Comparison of ENCODE assay signal across 8 mouse cellular contexts in genomic region chr8:109691769-109692168, GRCm38 (mm10). TPM values are rescaled to one million over a fixed set of nuclear protein-coding genes. Genes with fewer than 3 reads are reported as not detected.
A peak's percentile ranks its signal among the peaks of the same experiment; 100 is the strongest.
DNase-seq lines count a peak whose midpoint lies in the region; ATAC-seq and TF ChIP-seq lines count a peak whose summit lies in the region.

No protein-coding gene starts in this region.

- intact Hi-C loops in gastrocnemius, adult 2 months (cut with DNase I) = no loop called here
- intact Hi-C loops in gastrocnemius, postnatal 36 days (cut with DNase I) = loop anchor here (2.0 kb wide), 1 partner anchor 15 kb away; no protein-coding TSS in a partner anchor

- WGBS in hindbrain, embryonic 11.5 days = 65% methylated on average over 5 of the region's 5 CpGs

- no peak overlapping the region; the same call in 1 of the 2 replicates for H3K27ac ChIP-seq in gastrocnemius, adult 2 months
- H3K27ac ChIP-seq in cortical plate, adult 2 months (ENCODE audit: insufficient read depth, low read length) = no peak overlapping the region
- no peak overlapping the region for H3K27ac ChIP-seq in hindbrain, embryonic 11.5 days (ENCODE audit: low read depth, low read length)

- peak overlapping the region; percentile 96 for H3K4me3 ChIP-seq in gastrocnemius, adult 2 months
- H3K4me3 ChIP-seq in cortical plate, adult 2 months (ENCODE audit: insufficient read depth, low read length) = peak overlapping the region; percentile 89
- H3K4me3 ChIP-seq in hindbrain, embryonic 11.5 days (ENCODE audit: low read depth, low read length) = peak overlapping the region; percentile 99

- H3K9ac ChIP-seq in hindbrain, embryonic 11.5 days (ENCODE audit: low read depth, low read length) = peak overlapping the region; percentile 97

- no peaks in the 10 kb centered on the region for H3K27me3 ChIP-seq in hindbrain, embryonic 11.5 days (ENCODE audit: control insufficient read depth, insufficient read depth, low read length)

- TF ChIP-seq CTCF in gastrocnemius, adult 2 months (IDR thresholded peaks at IDR 0.05) = no peak
- 0 out of 2 replicates have a peak, but pooled peaks have one; percentile 2 for TF ChIP-seq CTCF in cortical plate, adult 2 months (IDR thresholded peaks at IDR 0.05; ENCODE audit: extremely low read depth, insufficient read depth, low read length)

- DNase-seq in gastrocnemius, adult 2 months = no peak
- DNase-seq in gastrocnemius, postnatal 36 days = no peak
- peak; percentile 68 for DNase-seq in CD4-positive, CD25-positive, alpha-beta regulatory T cell, adult 2 months (ENCODE audit: low read depth, low spot score)
- peak; percentile 51 for DNase-seq in hindbrain, embryonic 11.5 days (ENCODE audit: low spot score)
- DNase-seq in gastrocnemius, adult 8-10 months (ENCODE audit: low spot score in 2 of 2) = no peak
- no peak for DNase-seq in layer of hippocampus, postnatal 14 days (ENCODE audit: low spot score in 2 of 2)

- peak overlapping the region; percentile 47 for H3K4me2 ChIP-seq in hindbrain, embryonic 11.5 days (replicated peaks; ENCODE audit: low read depth, low read length)

- no peaks in the 10 kb centered on the region for H3K36me3 ChIP-seq in hindbrain, embryonic 11.5 days (ENCODE audit: control insufficient read depth, insufficient read depth, low read length)

- TF ChIP-seq POLR2A in cortical plate, adult 2 months (IDR thresholded peaks at IDR 0.05; ENCODE audit: extremely low read depth, insufficient read depth, low read length) = no peak; the same call in 1 of the 2 replicates

- H3K4me1 ChIP-seq in cortical plate, adult 2 months (ENCODE audit: control insufficient read depth, insufficient read depth, low read length) = peaks cover 11% of the 10 kb centered on the region
- no peaks in the 10 kb centered on the region; the same call in 1 of the 2 replicates for H3K4me1 ChIP-seq in hindbrain, embryonic 11.5 days (replicated peaks; ENCODE audit: control insufficient read depth, insufficient read depth, low read length)

- ATAC-seq in hindbrain, embryonic 11.5 days (ENCODE audit: low FRiP score) = no peak
- peak; percentile 61 for ATAC-seq in megakaryocyte-erythroid progenitor cell, adult 5-6 weeks (replicated peaks; ENCODE audit: low FRiP score, low TSS enrichment, poor library complexity, severe bottlenecking)

- H3K9me3 ChIP-seq in hindbrain, embryonic 11.5 days (ENCODE audit: control insufficient read depth, low read length) = no peaks in the 10 kb centered on the region

RNA-seq across cellular contexts. Expression of gene Ist1, which starts 1.3 kb away (rescaled TPM):
- 10 to 100 TPM; 31.6 to 34.1 TPM for total RNA-seq in gastrocnemius, adult 2 months (2021)
- 10 to 100 TPM; 25.4 to 31.4 TPM for total RNA-seq in gastrocnemius, postnatal 36 days (2021)
- polyA plus RNA-seq in cortical plate, adult 2 months (2012; rRNA removed) = 88.1 and 88.9 TPM in 2 replicates
- polyA plus RNA-seq in hindbrain, embryonic 11.5 days (2014; fragmentation: Nextera tagmentation; extraction: Ambion mirVana) = 199 TPM in 2 replicates
- 71.2 and 72.9 TPM in 2 replicates for total RNA-seq in megakaryocyte-erythroid progenitor cell, adult 5-6 weeks (2014; fragmentation: Nextera tagmentation)
- total RNA-seq in megakaryocyte-erythroid progenitor cell, adult 5-6 weeks (2017) = 80.7 and 86.8 TPM in 2 replicates
- 10 to 100 TPM; 24.8 to 31.4 (median 29.5) TPM for total RNA-seq in gastrocnemius, adult 8-10 months (2022)
- total RNA-seq in layer of hippocampus, postnatal 14 days (2021) = 10 to 100 TPM; 86.1 to 97.9 TPM

RNA-seq across cellular contexts. Expression of gene Zfp821, which starts 13.6 kb away (rescaled TPM):
- 1 to 10 TPM; 5.8 to 6.0 TPM for total RNA-seq in gastrocnemius, adult 2 months (2021)
- 1 to 10 TPM; 4.3 to 5.9 TPM for total RNA-seq in gastrocnemius, postnatal 36 days (2021)
- polyA plus RNA-seq in cortical plate, adult 2 months (2012; rRNA removed) = 47.6 and 56.1 TPM in 2 replicates
- 53.0 and 59.1 TPM in 2 replicates for polyA plus RNA-seq in hindbrain, embryonic 11.5 days (2014; fragmentation: Nextera tagmentation; extraction: Ambion mirVana)
- 6.6 and 8.7 TPM in 2 replicates for total RNA-seq in megakaryocyte-erythroid progenitor cell, adult 5-6 weeks (2014; fragmentation: Nextera tagmentation)
- 7.3 and 10.2 TPM in 2 replicates for total RNA-seq in megakaryocyte-erythroid progenitor cell, adult 5-6 weeks (2017)
- 1 to 10 TPM; 4.8 to 6.3 (median 5.5) TPM for total RNA-seq in gastrocnemius, adult 8-10 months (2022)
- 10 to 100 TPM; 49.5 to 55.7 TPM for total RNA-seq in layer of hippocampus, postnatal 14 days (2021)

RNA-seq across cellular contexts. Expression of gene Atxn1l, which starts 45.8 kb away (rescaled TPM):
- total RNA-seq in gastrocnemius, adult 2 months (2021) = 10 to 100 TPM; 20.4 to 21.9 TPM
- total RNA-seq in gastrocnemius, postnatal 36 days (2021) = 10 to 100 TPM; 17.3 to 19.7 TPM
- 14.2 and 14.4 TPM in 2 replicates for polyA plus RNA-seq in cortical plate, adult 2 months (2012; rRNA removed)
- polyA plus RNA-seq in hindbrain, embryonic 11.5 days (2014; fragmentation: Nextera tagmentation; extraction: Ambion mirVana) = 5.9 and 6.0 TPM in 2 replicates
- 8.5 and 18.3 TPM in 2 replicates for total RNA-seq in megakaryocyte-erythroid progenitor cell, adult 5-6 weeks (2014; fragmentation: Nextera tagmentation)
- 8.7 and 9.2 TPM in 2 replicates for total RNA-seq in megakaryocyte-erythroid progenitor cell, adult 5-6 weeks (2017)
- total RNA-seq in gastrocnemius, adult 8-10 months (2022) = 10 to 100 TPM; 18.2 to 28.9 (median 24.9) TPM
- 10 to 100 TPM; 40.9 to 44.5 TPM for total RNA-seq in layer of hippocampus, postnatal 14 days (2021)

Comparison
In these comparisons a context has a peak if more than half of its experiments do, and no peak if none do; other contexts are left out.
1. DNase-seq: peak in CD4-positive, CD25-positive, alpha-beta regulatory T cell, adult 2 months (single experiment) and hindbrain, embryonic 11.5 days (single experiment); none in gastrocnemius, adult 2 months (single experiment), gastrocnemius, postnatal 36 days (0 of 2), gastrocnemius, adult 8-10 months (0 of 2) and layer of hippocampus, postnatal 14 days (0 of 2).
2. RNA of gene Zfp821, which starts 13.6 kb away (total RNA-seq): 49.5 to 55.7 TPM in layer of hippocampus, postnatal 14 days; 6.6 to 10.2 TPM in megakaryocyte-erythroid progenitor cell, adult 5-6 weeks, 4.8 to 6.3 TPM in gastrocnemius, adult 8-10 months, 5.8 to 6.0 TPM in gastrocnemius, adult 2 months and 4.3 to 5.9 TPM in gastrocnemius, postnatal 36 days; every median in the first group is over 4 times any median in the second.
3. Peak in every context shown above with its lines, with median percentiles within 50 percentile points of each other: H3K4me3 ChIP-seq.